Mouse (Mus musculus) adrenal gland, adult 18-20 months (tissue): ENCODE data around the gene Yipf6. TPM values are rescaled to one million over a fixed set of nuclear protein-coding genes. Genes with fewer than 3 reads are reported as not detected.
"Not testable (repeated sequence)": the region's sequence is repeated elsewhere in the genome, so short reads cannot be mapped to it uniquely, and the experiment has no call there.

Experiments
- DNase-seq, 2 experiments: peaks; one replicate each; pipeline ENCODE4 v3.0.0; 2021 to 2022; ENCODE audit warnings: low spot score in 2 of 2
- long read RNA-seq, 2 experiments: library from polyadenylated mRNA; stranded (forward); transcript quantifications; one replicate each; pipeline ENCODE4 v2.0.0; 2021
- total RNA-seq, 2 experiments: library from RNA; stranded (reverse); gene quantifications; 1 replicate in 1 of 2; 2 replicates in 1 of 2; pipeline ENCODE4 v1.2.3; 2021

Gene Yipf6
- total RNA-seq = 10 to 100 TPM; 48.2 to 57.6 TPM
- long read RNA-seq, experiment 1, full-length matches to known transcripts = 16 of 23 reads
- long read RNA-seq, experiment 1, partial matches to known transcripts = 1 of 23 reads
- long read RNA-seq, experiment 1, other reads (novel, unspliced or antisense) = 6 of 23 reads
- long read RNA-seq, experiment 2, full-length matches to known transcripts = 35 of 61 reads
- long read RNA-seq, experiment 2, partial matches to known transcripts = 1 of 61 reads
- long read RNA-seq, experiment 2, other reads (novel, unspliced or antisense) = 25 of 61 reads

DNA sequence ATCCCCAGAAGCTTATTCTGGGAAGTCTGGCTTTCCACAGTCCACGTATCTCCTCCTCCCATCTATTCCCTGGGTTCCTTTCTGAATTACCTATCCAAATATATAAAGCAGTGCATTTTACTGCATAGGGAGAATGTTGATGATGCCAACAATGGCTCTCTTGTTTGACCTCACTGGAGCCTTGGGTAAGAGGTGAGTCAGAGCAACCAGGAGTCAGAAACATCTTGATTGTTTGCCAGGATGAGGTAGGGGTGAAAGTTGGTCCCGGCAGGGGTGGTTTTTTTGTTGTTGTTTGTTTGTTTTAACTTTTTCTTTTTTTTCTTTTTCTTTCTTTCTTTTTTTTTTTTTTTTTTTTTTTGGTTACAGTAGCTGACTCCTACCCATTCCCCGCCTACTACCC, at the start of gene Yipf6:
TSS of gene Yipf6 (plus strand) at position 216 of the 400 bp plus-strand sequence.
- no peak for DNase-seq

DNA sequence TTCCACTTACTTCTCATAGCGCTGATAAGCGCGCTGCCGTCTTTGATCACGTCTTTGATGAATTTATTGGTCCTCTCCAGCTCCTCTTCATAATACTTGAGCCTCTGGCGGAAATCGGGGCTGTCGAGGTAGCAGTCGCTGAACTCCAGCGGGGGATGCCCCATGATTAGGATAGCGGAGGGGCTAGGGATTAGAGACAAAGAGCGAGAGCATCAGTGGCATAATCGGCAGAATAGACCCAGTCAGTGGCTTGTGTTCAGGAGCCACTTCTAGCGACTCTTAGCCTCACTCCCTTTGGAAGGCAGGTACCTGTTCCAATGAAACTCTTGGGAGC, 46.1 kb upstream of the Yipf6 start:
- DNase-seq = peak in 1 of 2 experiments; percentile 21

DNA sequence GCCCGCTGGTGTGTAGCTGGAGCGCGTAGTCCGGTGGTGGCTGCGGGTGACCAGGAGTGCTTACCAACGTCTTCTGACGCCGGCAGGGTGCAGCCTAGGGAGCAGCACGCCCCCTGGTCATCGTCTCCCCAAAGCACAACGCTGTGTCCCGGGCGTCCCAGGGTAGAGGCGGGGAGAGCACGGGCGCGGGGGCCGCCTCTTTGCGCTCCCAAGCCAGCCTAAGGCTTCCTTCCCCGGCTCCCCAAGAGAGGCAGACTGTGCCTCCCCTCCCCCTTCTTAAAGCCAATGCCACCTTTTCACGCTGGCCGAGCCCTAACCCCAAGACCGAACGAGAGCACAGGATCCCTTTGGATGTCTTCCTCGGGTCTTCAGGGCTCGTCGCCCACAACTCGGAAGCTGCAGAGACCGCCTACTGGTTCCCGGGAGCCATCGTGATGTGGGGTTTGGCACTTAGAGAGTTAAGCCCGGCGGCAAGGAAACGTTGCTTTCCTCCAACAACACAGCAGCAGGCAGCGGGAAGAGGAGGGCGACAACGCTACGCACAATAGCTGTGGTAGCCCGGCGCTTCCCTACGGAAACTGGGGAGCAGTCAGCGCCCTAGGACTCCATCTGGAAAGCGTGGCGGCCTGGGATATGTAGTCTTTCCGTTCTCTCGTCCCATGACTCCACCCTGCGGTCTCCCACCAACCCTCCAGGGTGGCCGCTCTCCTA, 45.6 kb upstream of the Yipf6 start, which contains the start of gene Ophn1:
TSS of gene Ophn1 (minus strand) at position 620 of the 711 bp plus-strand sequence.
- DNase-seq = peak; percentile 52 to 63

- peak in 1 of 2 experiments; percentile 23 for DNase-seq
Observed at GRCm38 (mm10) chrX:98898307-98898706, 37.8 kb upstream of the Yipf6 start.

GRCm38 (mm10) chrX:98904226-98904625, 31.9 kb upstream of the Yipf6 start:
- no peak for DNase-seq

GRCm38 (mm10) chrX:98908910-98909309, 27.2 kb upstream of the Yipf6 start:
- DNase-seq = no peak

GRCm38 (mm10) chrX:98919423-98919822, 16.7 kb upstream of the Yipf6 start:
- DNase-seq = no peak

- peak; percentile 90 to 92 for DNase-seq
Observed at GRCm38 (mm10) chrX:98936707-98937554, 815 bp downstream of the Yipf6 start.

GRCm38 (mm10) chrX:98937555-98938294, 1.6 kb downstream of the Yipf6 start:
- peak; percentile 89 for DNase-seq

- no peak for DNase-seq
Observed at GRCm38 (mm10) chrX:98953941-98954340, 17.8 kb downstream of the Yipf6 start.

GRCm38 (mm10) chrX:98958287-98958686, 22.2 kb downstream of the Yipf6 start:
- no peak for DNase-seq

GRCm38 (mm10) chrX:98959050-98959449, 22.9 kb downstream of the Yipf6 start:
- no peak for DNase-seq

DNA sequence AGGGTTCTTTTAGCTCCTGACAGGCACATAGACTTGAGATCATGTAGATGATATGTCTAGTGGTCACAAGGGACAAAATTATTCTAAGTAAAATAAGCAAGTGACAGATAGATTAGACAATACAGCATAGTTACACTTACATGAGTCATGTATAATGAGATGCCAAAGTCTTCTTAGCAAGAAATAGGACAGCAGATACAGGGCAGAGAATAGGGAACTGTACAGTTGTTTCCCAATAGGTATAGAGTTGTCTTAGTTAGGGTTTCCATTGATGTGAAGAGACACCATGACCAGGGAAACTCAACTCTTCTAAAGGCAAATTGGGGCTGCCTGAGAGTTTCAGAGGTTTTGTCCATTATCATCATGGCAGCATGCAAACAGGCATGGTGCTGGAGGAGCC, 27.6 kb downstream of the Yipf6 start:
- no peak for DNase-seq

GRCm38 (mm10) chrX:98964513-98964912, 28.4 kb downstream of the Yipf6 start:
- DNase-seq = no peak

- DNase-seq = not testable (repeated sequence)
Observed at GRCm38 (mm10) chrX:98986611-98987010, 50.5 kb downstream of the Yipf6 start.

GRCm38 (mm10) chrX:98989574-98989973, 53.5 kb downstream of the Yipf6 start:
- peak; percentile 54 to 63 for DNase-seq

Other genes starting within 250 kb of the Yipf6 start
- 10 to 100 TPM; 15.0 to 15.6 TPM for gene Ophn1, start 45.3 kb upstream of the Yipf6 start, total RNA-seq
- gene Stard8, start 66.9 kb downstream of the Yipf6 start, total RNA-seq = 10 to 100 TPM; 26.4 to 28.4 TPM
- 10 to 100 TPM; 53.1 to 65.4 TPM for gene Efnb1, start 199.8 kb downstream of the Yipf6 start, total RNA-seq